Mouse (Mus musculus) CH12.LX (cell line): ENCODE results near the gene Olfr721-ps1. TPM values are rescaled to one million over a fixed set of nuclear protein-coding genes. Genes with fewer than 3 reads are reported as not detected.

ENCODE experiments used
- DNase-seq: peaks from one replicate; pipeline ENCODE4 v3.0.0-alpha.2; 2013; ENCODE audit errors: extremely low read depth
- H3K27ac ChIP-seq: 2 replicates; pipeline ENCODE4 v1.5.1; 2012; ENCODE audit warnings: low read depth, mild to moderate bottlenecking, control low read depth, moderate library complexity; ENCODE audit not compliant: insufficient read depth
- H3K27me3 ChIP-seq: replicated peaks from 2 replicates; pipeline ENCODE3; 2012; ENCODE audit warnings: inconsistent platforms
- H3K36me3 ChIP-seq, 2 experiments: replicated peaks in 1 of 2; 2 replicates each; pipeline versions ENCODE3 to v1.6.1; 2012; ENCODE audit warnings: inconsistent platforms in 1 of 2, low read length in 1 of 2, mild to moderate bottlenecking in 1 of 2, mixed read lengths in 1 of 2, moderate library complexity in 1 of 2; ENCODE audit not compliant: control insufficient read depth in 1 of 2, insufficient read depth in 1 of 2
- H3K4me1 ChIP-seq, 2 experiments: 2 replicates each; pipeline ENCODE4 v1.6.1; 2012; ENCODE audit warnings: inconsistent platforms in 1 of 2, moderate library complexity in 1 of 2; ENCODE audit not compliant: insufficient read depth in 2 of 2, control insufficient read depth in 1 of 2
- H3K4me2 ChIP-seq: 2 replicates; pipeline ENCODE4 v1.6.1; 2012; ENCODE audit warnings: low read depth, mild to moderate bottlenecking, control low read depth; ENCODE audit not compliant: poor library complexity, insufficient read depth, severe bottlenecking
- H3K4me3 ChIP-seq, 3 experiments: fragments of 150-350 bp in 1 of 3; sonication (generic) in 1 of 3; replicated peaks in 1 of 3; 2 replicates each; pipeline versions ENCODE3 to v1.5.1; 2011 to 2012; ENCODE audit warnings: low read depth in 2 of 3, low read length in 2 of 3, mild to moderate bottlenecking in 2 of 3, moderate library complexity in 2 of 3, control low read depth in 1 of 3, improper control_type of control experiment in 1 of 3, inconsistent platforms in 1 of 3, mixed read lengths in 1 of 3; ENCODE audit not compliant: poor library complexity in 1 of 3
- H3K79me2 ChIP-seq: replicated peaks from 2 replicates; pipeline ENCODE4 v1.6.1; 2012; ENCODE audit warnings: mild to moderate bottlenecking, moderate library complexity; ENCODE audit not compliant: control insufficient read depth, poor library complexity, insufficient read depth, severe bottlenecking; ENCODE audit errors: extremely low read depth
- H3K9ac ChIP-seq: 2 replicates; pipeline ENCODE4 v1.6.1; 2012; ENCODE audit warnings: low read depth, mild to moderate bottlenecking, control low read depth, moderate library complexity; ENCODE audit not compliant: insufficient read depth
- H3K9me3 ChIP-seq: replicated peaks from 2 replicates; pipeline ENCODE3; 2012; ENCODE audit warnings: low read length, inconsistent platforms, mixed read lengths
- CHD1 ChIP-seq: IDR thresholded peaks from 2 replicates; pipeline ENCODE4 v1.6.1; 2012; ENCODE audit warnings: low read depth, low read length, improper control_type of control experiment, inconsistent platforms
- CTCF ChIP-seq, 2 experiments: IDR thresholded peaks in 1 of 2; conservative IDR thresholded peaks in 1 of 2; 2 replicates each; pipeline ENCODE4 v1.5.1; 2011 to 2012; ENCODE audit warnings: low read depth in 2 of 2, low read length in 2 of 2, improper control_type of control experiment in 1 of 2, inconsistent platforms in 1 of 2, mild to moderate bottlenecking in 1 of 2, moderate library complexity in 1 of 2
- ELF1 ChIP-seq: IDR thresholded peaks from 2 replicates; pipeline ENCODE4 v1.6.1; 2014; ENCODE audit warnings: low read depth, mild to moderate bottlenecking, inconsistent platforms, low read length, improper control_type of control experiment
- EP300 ChIP-seq: IDR thresholded peaks from 2 replicates; pipeline ENCODE4 v1.6.1; 2011; ENCODE audit warnings: low read length, improper control_type of control experiment
- ETS1 ChIP-seq: conservative IDR thresholded peaks from 2 replicates; pipeline ENCODE4 v1.6.1; 2012; ENCODE audit warnings: low read depth, mild to moderate bottlenecking, inconsistent platforms, low read length, improper control_type of control experiment, moderate library complexity
- HCFC1 ChIP-seq: IDR thresholded peaks from 2 replicates; pipeline ENCODE4 v1.6.1; 2012; ENCODE audit warnings: low read depth, mild to moderate bottlenecking, inconsistent platforms, low read length, improper control_type of control experiment
- IRF4 ChIP-seq: IDR thresholded peaks from 2 replicates; pipeline ENCODE4 v1.6.1; 2014; ENCODE audit warnings: low read depth, mild to moderate bottlenecking, inconsistent platforms, low read length, improper control_type of control experiment
- MAFK ChIP-seq: IDR thresholded peaks from 2 replicates; pipeline ENCODE4 v1.6.1; 2011; ENCODE audit warnings: low read length, improper control_type of control experiment; ENCODE audit not compliant: insufficient replicate concordance
- MAX ChIP-seq: IDR thresholded peaks from 2 replicates; pipeline ENCODE4 v1.6.1; 2011; ENCODE audit warnings: low read length, improper control_type of control experiment
- MAZ ChIP-seq: IDR thresholded peaks from 2 replicates; pipeline ENCODE4 v1.6.1; 2012; ENCODE audit warnings: low read depth, mild to moderate bottlenecking, inconsistent platforms, low read length, improper control_type of control experiment, moderate library complexity
- MEF2A ChIP-seq: IDR thresholded peaks from 2 replicates; pipeline ENCODE4 v1.6.1; 2014; ENCODE audit warnings: low read depth, mild to moderate bottlenecking, inconsistent platforms, low read length, improper control_type of control experiment, borderline replicate concordance
- MYC ChIP-seq: IDR thresholded peaks from 2 replicates; pipeline ENCODE4 v1.6.1; 2011; ENCODE audit warnings: low read depth, mild to moderate bottlenecking, improper control_type of control experiment, low read length
- NELFE ChIP-seq: IDR thresholded peaks from 2 replicates; pipeline ENCODE4 v1.6.1; 2011; ENCODE audit warnings: low read depth, low read length, improper control_type of control experiment
- NRF1 ChIP-seq: IDR thresholded peaks from 2 replicates; pipeline ENCODE4 v1.6.1; 2014; ENCODE audit warnings: low read depth, mild to moderate bottlenecking, inconsistent platforms, low read length, improper control_type of control experiment, moderate library complexity
- PAX5 ChIP-seq: IDR thresholded peaks from 2 replicates; pipeline ENCODE4 v1.6.1; 2012; ENCODE audit warnings: low read length, inconsistent platforms, mixed read lengths
- POLR2A ChIP-seq: IDR thresholded peaks from 2 replicates; pipeline ENCODE4 v1.6.1; 2011; ENCODE audit warnings: low read depth, mild to moderate bottlenecking, improper control_type of control experiment, low read length
- POLR2AphosphoS2 ChIP-seq: IDR thresholded peaks from 2 replicates; pipeline ENCODE4 v1.6.1; 2011; ENCODE audit warnings: low read depth, low read length, improper control_type of control experiment
- RAD21 ChIP-seq: IDR thresholded peaks from 2 replicates; pipeline ENCODE4 v1.6.1; 2011; ENCODE audit warnings: low read depth, mild to moderate bottlenecking, low read length, improper control_type of control experiment, moderate library complexity
- RCOR1 ChIP-seq: conservative IDR thresholded peaks from 2 replicates; pipeline ENCODE4 v1.6.1; 2012; ENCODE audit warnings: low read depth, mild to moderate bottlenecking, inconsistent platforms, low read length, improper control_type of control experiment
- SMC3 ChIP-seq: IDR thresholded peaks from 2 replicates; pipeline ENCODE4 v1.6.1; 2011; ENCODE audit warnings: low read depth, low read length, improper control_type of control experiment
- TBP ChIP-seq: conservative IDR thresholded peaks from 2 replicates; pipeline ENCODE4 v1.6.1; 2011; ENCODE audit warnings: low read depth, low read length, improper control_type of control experiment
- UBTF ChIP-seq: IDR thresholded peaks from 2 replicates; pipeline ENCODE4 v1.6.1; 2012; ENCODE audit warnings: low read depth, mild to moderate bottlenecking, inconsistent platforms, low read length, improper control_type of control experiment, moderate library complexity
- USF2 ChIP-seq: conservative IDR thresholded peaks from 2 replicates; pipeline ENCODE4 v1.6.1; 2011; ENCODE audit warnings: low read depth, low read length, improper control_type of control experiment
- ZC3H11A ChIP-seq: IDR thresholded peaks from 2 replicates; pipeline ENCODE4 v1.6.1; 2012; ENCODE audit warnings: low read depth, mild to moderate bottlenecking, inconsistent platforms, low read length, improper control_type of control experiment
- ZMIZ1 ChIP-seq: IDR thresholded peaks from 2 replicates; pipeline ENCODE4 v1.6.1; 2012; ENCODE audit warnings: low read depth, mild to moderate bottlenecking, inconsistent platforms, low read length, improper control_type of control experiment
- dilution Hi-C: fragments of 300-500 bp; cut with MboI; formaldehyde crosslinking; loops from 2 replicates; pipeline ENCODE4 v1.14.3; 2020; ENCODE audit warnings: low sequenced_read_pairs; ENCODE audit not compliant: extremely low pct_unique_long_range_greater_than_20kb, extremely low pct_ligation_motif_present
- in situ Hi-C: fragments of 300-500 bp; cut with MboI; formaldehyde crosslinking; loops from 3 replicates; pipeline ENCODE4 v1.14.3; 2019; ENCODE audit warnings: low sequenced_read_pairs, low pct_ligation_motif_present, low pct_unique_long_range_greater_than_20kb, mixed read lengths
- polyA plus RNA-seq: library from polyadenylated mRNA; unstranded; fragments of >175 nt; gene quantifications from 2 replicates; pipeline ENCODE4 v1.2.1, GENCODE M21; 2012; ENCODE audit warnings: low read depth; ENCODE audit not compliant: insufficient read length
- total RNA-seq, 2 experiments: library from RNA; depleted of rRNA; stranded (reverse); fragments of 300-350 nt in 1 of 2; fragments of >200 nt in 1 of 2; gene quantifications; 2 replicates each; pipeline ENCODE4 v1.2.3; 2012 to 2014

Olfr721-ps1 gene
- total and polyA plus RNA-seq, 3 experiments = not detected

GRCm38 (mm10) chr14:14395535-14395934 is 5.6 kb upstream of the Olfr721-ps1 start:
- H3K27me3 ChIP-seq = no peaks in the 10 kb centered on the region
- in situ Hi-C loops = no loop called here
- H3K36me3 ChIP-seq = no peaks in the 10 kb centered on the region
- no peak overlapping the region for H3K9ac ChIP-seq
- no peaks in the 10 kb centered on the region for H3K79me2 ChIP-seq
- no peak for DNase-seq
- H3K4me2 ChIP-seq = no peak overlapping the region
- H3K27ac ChIP-seq = no peak overlapping the region
- dilution Hi-C loops = no loop called here
- no peaks in the 10 kb centered on the region for H3K9me3 ChIP-seq
- TF ChIP-seq ZMIZ1 (no peak), POLR2A (no peak), PAX5 (no peak), ETS1 (no peak), EP300 (no peak), SMC3 (no peak), MEF2A (no peak), TBP (no peak), UBTF (no peak), RAD21 (no peak), HCFC1 (no peak), USF2 (no peak), RCOR1 (no peak), POLR2AphosphoS2 (no peak), MYC (no peak), CHD1 (no peak), MAZ (no peak)
- no peak overlapping the region for H3K4me3 ChIP-seq
- no peaks in the 10 kb centered on the region for H3K4me1 ChIP-seq

DNA sequence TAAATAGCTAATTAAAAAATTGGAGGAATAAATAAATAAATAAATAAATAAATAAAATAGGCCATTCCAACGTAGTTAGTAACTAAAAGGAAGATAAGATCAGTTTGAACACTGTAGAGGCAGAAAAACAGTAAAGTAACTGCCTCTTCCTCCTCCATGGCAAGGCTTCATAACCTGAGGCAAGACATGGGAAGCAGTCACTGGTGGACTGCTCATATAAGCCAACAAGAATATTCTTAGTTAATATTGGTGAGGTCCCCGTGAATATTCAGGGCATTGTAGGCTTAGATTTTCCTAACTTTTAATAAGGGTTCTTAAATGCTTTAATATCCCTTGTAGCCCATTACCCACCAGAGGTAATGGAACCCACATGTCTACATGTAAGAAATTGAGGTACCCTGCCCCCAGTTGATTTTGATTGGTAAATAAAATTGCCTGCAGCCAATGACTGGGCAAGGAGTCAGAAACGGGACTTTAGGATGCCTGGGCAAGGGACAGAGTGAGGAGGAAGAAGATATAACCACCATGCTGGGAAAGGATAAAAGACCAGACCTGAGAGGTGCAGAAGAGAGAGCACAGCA is 35.1 kb downstream of the Olfr721-ps1 start:
- no peak for TF ChIP-seq MAX
- TF ChIP-seq NRF1 = no peak
- no peak for TF ChIP-seq CTCF (conservative IDR thresholded peaks at IDR 0.05 in 1 of 2, IDR thresholded peaks at IDR 0.05 in 1 of 2; ENCODE audit: low read depth in 2 of 2, low read length in 2 of 2)
- no peak for TF ChIP-seq MAFK
- TF ChIP-seq POLR2A = no peak
- TF ChIP-seq TBP = no peak
- no peak for TF ChIP-seq IRF4
- no peak for TF ChIP-seq EP300
- TF ChIP-seq UBTF = no peak
- no peak for TF ChIP-seq ELF1
- TF ChIP-seq NELFE = no peak
- no peak for TF ChIP-seq ZC3H11A
- no peak for TF ChIP-seq POLR2AphosphoS2
- Histone ChIP-seq H3K36me3 (no peaks in the 10 kb centered on the region), H3K9ac (no peak overlapping the region), H3K4me1 (no peaks in the 10 kb centered on the region), H3K4me3 (no peak overlapping the region), H3K9me3 (no peaks in the 10 kb centered on the region), H3K79me2 (no peaks in the 10 kb centered on the region), H3K27me3 (no peaks in the 10 kb centered on the region), H3K27ac (no peak overlapping the region), H3K4me2 (no peak overlapping the region)
- in situ Hi-C loops = no loop called here
- DNase-seq = no peak
- dilution Hi-C loops = no loop called here
